Mouse (Mus musculus) lung, embryonic 14.5 days (tissue): ENCODE results near the gene Klhl2. TPM values are rescaled to one million over a fixed set of nuclear protein-coding genes. Genes with fewer than 3 reads are reported as not detected.

Experiments used
- ATAC-seq: fragments of 200-750 bp; cut with Nextera tagmentation; 2 replicates; pipeline ENCODE4 v1.8.0; 2017; ENCODE audit warnings: mild to moderate bottlenecking, moderate TSS enrichment, moderate library complexity; ENCODE audit not compliant: insufficient read depth
- DNase-seq: peaks from one replicate; pipeline ENCODE4 v3.0.0-alpha.2; 2015
- H3K27ac ChIP-seq: fragments of 300-500 bp; sonication (generic); 2 replicates; pipeline ENCODE4 v1.5.1; 2014; ENCODE audit warnings: low read depth, mild to moderate bottlenecking, moderate library complexity
- H3K27me3 ChIP-seq: fragments of 300-500 bp; sonication (generic); 2 replicates; pipeline ENCODE4 v1.6.1; 2014; ENCODE audit warnings: low read length, control low read depth; ENCODE audit not compliant: insufficient read depth
- H3K36me3 ChIP-seq: fragments of 300-500 bp; sonication (generic); 2 replicates; pipeline ENCODE4 v1.6.1; 2014; ENCODE audit warnings: control low read depth; ENCODE audit not compliant: insufficient read depth
- H3K4me1 ChIP-seq: fragments of 300-500 bp; sonication (generic); 2 replicates; pipeline ENCODE4 v1.6.1; 2014; ENCODE audit warnings: antibody characterized with exemption, control low read depth; ENCODE audit not compliant: insufficient read depth
- H3K4me2 ChIP-seq: fragments of 300-500 bp; sonication (generic); 2 replicates; pipeline ENCODE4 v1.6.1; 2014; ENCODE audit warnings: mild to moderate bottlenecking
- H3K4me3 ChIP-seq: fragments of 300-500 bp; sonication (generic); 2 replicates; pipeline ENCODE4 v1.5.1; 2014; ENCODE audit warnings: low read depth, low read length
- H3K9ac ChIP-seq: fragments of 300-500 bp; sonication (generic); 2 replicates; pipeline ENCODE4 v1.6.1; 2014
- H3K9me3 ChIP-seq: fragments of 300-500 bp; sonication (generic); 2 replicates; pipeline ENCODE4 v1.6.1; 2016; ENCODE audit warnings: low read depth, low read length, control low read depth
- CTCF ChIP-seq: IDR thresholded peaks from 2 replicates; pipeline ENCODE4 v1.5.1; 2016; ENCODE audit warnings: antibody characterized with exemption, low read depth
- WGBS: fragments of 180-500 bp; shearing (Covaris S2); extraction: QIAGEN DNeasy Blood & Tissue Kit; methylation state at CpG from one replicate; pipeline ENCODE4 v1.1.7; 2014; 5-methylcytosine and 5-hydroxymethylcytosine counted together
- polyA plus RNA-seq: library from polyadenylated mRNA; unstranded; fragments of >200 nt; fragmentation: Nextera tagmentation; extraction: Ambion mirVana; gene quantifications from 2 replicates; pipeline ENCODE4 v1.2.1, GENCODE M21; 2014

Klhl2 gene
- polyA plus RNA-seq, 1 experiment from 2014 or later: 16.9 TPM

DNA sequence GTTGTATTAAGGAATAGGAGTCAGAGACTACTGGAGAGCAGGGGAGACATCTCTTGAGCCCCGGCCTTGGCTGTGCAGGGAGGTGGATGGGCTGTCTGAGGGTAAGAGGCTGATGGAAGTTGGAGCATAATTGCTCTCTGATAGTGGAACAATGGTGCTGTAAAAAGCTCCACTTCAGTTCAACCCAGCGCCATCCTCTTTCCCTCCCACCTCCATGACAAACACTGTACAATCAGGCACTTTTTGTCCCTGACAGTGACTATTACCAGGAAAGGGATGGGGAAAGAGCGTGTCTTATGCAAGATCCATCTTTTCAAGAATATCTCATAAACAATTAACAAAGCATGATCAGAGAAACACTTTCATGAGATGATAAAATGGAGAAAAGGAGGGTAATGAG is 6.6 kb downstream of the Klhl2 start:
- no peak overlapping the region for H3K27ac ChIP-seq
- peaks cover 8% of the 10 kb centered on the region; the same call in 1 of the 2 replicates for H3K4me1 ChIP-seq
- no peaks in the 10 kb centered on the region for H3K36me3 ChIP-seq
- no peak overlapping the region for H3K9ac ChIP-seq
- H3K27me3 ChIP-seq: no peaks in the 10 kb centered on the region
- 71% methylated on average over 3 of the region's 3 CpGs for WGBS
- no peak overlapping the region for H3K4me3 ChIP-seq
- no peaks in the 10 kb centered on the region for H3K9me3 ChIP-seq
- ATAC-seq (no peak), DNase-seq (no peak)
- H3K4me2 ChIP-seq: no peak overlapping the region
- TF ChIP-seq CTCF: no peak

DNA sequence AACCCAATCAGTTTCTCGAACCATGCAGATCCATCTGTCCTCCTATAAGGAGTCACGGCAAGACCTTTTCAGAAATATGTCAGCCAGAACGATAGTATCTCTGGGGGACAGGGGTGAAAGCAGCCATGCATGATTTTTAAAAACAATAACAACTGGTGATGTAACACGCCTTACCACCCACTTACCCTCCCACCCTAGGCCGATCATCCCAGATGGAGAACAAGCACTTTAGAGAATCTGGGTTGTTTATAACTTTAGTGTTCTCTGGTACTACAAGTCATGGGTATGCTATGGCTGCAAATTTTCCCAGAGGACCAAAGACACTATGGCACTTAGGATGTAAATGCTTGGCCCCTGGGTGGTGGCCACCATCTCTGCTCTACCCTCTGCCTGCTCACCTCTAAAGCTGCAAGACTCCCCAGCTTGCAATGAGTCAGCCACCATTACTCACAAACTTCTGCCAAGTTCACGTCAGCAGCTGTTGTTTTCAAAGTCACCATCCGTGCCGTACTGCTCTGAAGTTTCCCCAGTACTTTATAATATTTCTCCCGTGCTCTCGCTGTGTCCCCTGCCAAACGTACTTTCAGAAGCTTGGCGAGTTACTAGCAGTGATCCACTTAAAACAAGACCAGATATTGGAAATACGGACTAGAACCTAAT is 7.9 kb downstream of the Klhl2 start:
- 56% methylated on average over 13 of the region's 13 CpGs for WGBS
- no peaks in the 10 kb centered on the region for H3K9me3 ChIP-seq
- H3K4me1 ChIP-seq: 0 out of 2 replicates have a peak, but pooled peaks cover 5% of the 10 kb centered on the region
- no peaks in the 10 kb centered on the region for H3K27me3 ChIP-seq
- peak; percentile 80 for DNase-seq
- H3K4me2 ChIP-seq: no peak overlapping the region
- no peak overlapping the region for H3K4me3 ChIP-seq
- no peaks in the 10 kb centered on the region for H3K36me3 ChIP-seq
- ATAC-seq: peak; percentile 61
- TF ChIP-seq CTCF: no peak
- no peak overlapping the region for H3K9ac ChIP-seq
- no peak overlapping the region for H3K27ac ChIP-seq

DNA sequence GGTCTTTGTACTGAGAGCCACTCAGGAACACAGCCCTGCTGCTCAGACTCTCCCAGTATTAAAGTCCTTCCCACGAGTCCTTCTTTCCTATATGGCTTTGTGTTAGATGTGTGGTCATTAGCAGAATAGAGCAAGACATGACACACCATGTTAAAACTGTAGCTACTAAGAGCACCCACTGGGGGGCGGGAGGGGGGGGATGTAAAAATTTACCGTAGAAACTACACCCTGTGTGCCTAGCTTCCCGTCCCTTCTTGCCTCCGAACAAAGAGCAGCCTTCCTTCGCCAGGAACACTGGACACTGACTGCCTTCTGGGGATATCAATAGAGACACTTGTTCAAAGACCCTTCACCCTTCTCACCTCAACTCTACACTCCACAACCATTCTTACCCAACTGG is 10.2 kb downstream of the Klhl2 start:
- Histone ChIP-seq H3K36me3 (no peaks in the 10 kb centered on the region), H3K9ac (no peak overlapping the region), H3K27me3 (no peaks in the 10 kb centered on the region), H3K4me3 (no peak overlapping the region), H3K4me1 (peaks cover 5% of the 10 kb centered on the region; the same call in 1 of the 2 replicates), H3K9me3 (no peaks in the 10 kb centered on the region), H3K4me2 (no peak overlapping the region), H3K27ac (no peak overlapping the region)
- no peak for TF ChIP-seq CTCF
- 66% methylated on average over 6 of the region's 6 CpGs for WGBS
- ATAC-seq: no peak
- no peak for DNase-seq

DNA sequence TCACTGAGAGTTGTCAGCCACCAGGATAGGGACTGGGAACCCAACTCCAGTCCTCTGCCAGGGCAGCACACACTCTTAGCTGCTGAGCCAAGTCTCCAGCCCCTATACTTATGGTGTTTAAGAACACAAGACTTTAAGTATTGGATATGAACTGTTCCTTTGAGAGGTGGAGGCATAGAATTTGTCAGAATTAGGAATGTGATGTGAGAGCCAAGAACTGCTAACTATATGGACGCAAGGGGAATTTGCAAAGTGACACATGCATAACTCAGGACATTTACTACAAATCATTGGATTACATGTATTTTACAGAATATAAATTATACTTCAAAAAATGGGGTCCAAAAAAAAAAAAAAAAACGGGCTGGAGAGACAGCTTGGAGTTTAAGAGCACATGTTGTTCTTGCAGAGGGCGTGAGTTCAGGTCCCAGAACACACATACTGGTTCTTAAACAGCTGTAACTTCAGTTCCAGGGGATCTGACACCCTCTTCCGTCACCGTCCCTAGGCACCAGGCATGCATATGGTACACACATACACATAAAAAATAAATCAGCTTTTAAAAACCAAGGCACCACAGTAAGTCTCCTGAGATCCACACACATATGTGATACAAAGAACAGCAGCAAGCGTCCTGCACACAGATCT is 14.2 kb downstream of the Klhl2 start:
- Histone ChIP-seq H3K27me3 (no peaks in the 10 kb centered on the region), H3K27ac (no peak overlapping the region), H3K4me1 (no peaks in the 10 kb centered on the region; the same call in 1 of the 2 replicates), H3K4me3 (no peak overlapping the region), H3K9me3 (no peaks in the 10 kb centered on the region), H3K36me3 (0 out of 2 replicates have a peak, but pooled peaks cover 6% of the 10 kb centered on the region), H3K4me2 (no peak overlapping the region), H3K9ac (no peak overlapping the region)
- DNase-seq (peak; percentile 32), ATAC-seq (peak; percentile 41; the same call in 1 of the 2 replicates)
- 53% methylated on average over 6 of the region's 6 CpGs for WGBS
- TF ChIP-seq CTCF: no peak

DNA sequence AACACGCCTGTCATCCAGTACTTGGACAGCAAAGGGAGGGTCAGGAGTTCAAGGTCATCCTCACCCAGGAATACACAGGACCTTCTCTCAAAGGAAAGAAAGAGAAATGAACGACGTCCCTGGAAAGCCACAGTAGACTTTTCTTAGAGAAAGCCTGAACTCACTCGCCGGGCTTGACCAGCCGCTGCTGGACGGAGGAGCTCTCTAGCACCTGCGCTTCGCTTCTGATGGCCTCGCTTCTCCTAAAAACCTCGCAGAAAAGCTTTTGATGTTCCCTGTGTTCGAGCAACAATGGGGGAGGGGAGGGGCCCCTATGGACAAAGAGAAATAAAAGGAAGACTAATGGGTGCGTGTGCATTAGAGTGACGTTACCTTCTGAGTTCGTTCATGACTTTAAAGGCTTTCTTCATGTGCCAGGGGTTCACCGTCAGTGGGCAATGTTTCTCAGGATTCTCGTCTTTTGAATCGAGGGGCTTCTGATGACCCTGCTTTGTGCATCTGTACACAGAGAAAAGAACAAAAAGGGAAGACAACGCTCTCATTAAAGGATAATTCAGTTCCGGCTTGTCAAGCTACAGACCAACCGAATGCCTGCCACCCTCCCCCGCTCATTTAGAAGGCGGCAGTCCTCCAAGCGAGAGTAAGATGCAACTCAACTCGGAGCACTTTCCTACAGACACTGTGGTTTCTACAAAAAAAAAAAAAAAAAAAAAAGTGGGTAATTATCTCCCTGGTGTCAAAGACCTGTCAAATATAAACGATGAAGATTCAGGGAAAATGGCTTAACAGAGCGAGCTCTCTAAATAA is 15.5 kb downstream of the Klhl2 start:
- Histone ChIP-seq H3K9me3 (no peaks in the 10 kb centered on the region), H3K4me2 (no peak overlapping the region), H3K9ac (no peak overlapping the region), H3K4me3 (no peak overlapping the region), H3K36me3 (0 out of 2 replicates have a peak, but pooled peaks cover 6% of the 10 kb centered on the region), H3K4me1 (no peaks in the 10 kb centered on the region; the same call in 1 of the 2 replicates), H3K27me3 (no peaks in the 10 kb centered on the region), H3K27ac (no peak overlapping the region)
- DNase-seq (no peak), ATAC-seq (no peak)
- TF ChIP-seq CTCF: no peak
- 63% methylated on average over 27 of the region's 27 CpGs for WGBS

DNA sequence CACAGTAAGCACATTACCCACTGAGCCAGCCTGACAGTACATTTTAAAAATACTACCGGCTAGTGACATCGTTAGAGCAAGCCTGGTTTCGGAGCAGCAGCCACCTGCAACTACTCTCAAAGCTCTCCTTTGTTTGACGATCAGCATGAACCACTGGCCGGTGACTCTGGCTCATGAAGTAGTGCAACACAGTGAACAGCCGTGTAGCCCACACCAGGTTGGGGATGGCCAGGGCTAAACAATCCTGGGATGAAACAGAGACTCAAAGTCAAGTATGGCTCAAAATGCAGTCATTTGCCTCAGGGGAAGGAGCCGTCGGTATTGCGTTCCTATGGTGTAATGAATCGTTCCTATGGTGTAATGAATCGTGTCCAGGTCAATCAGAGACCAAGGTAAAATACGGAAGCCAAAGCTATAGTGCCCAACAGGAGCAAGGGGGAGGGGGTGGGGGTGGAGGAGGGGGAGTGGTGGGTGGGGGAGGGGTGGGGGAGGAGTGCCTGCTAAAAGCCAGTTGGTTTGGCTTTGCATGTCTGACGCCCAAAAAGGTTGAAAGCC is 17.2 kb downstream of the Klhl2 start:
- H3K27ac ChIP-seq: no peak overlapping the region
- DNase-seq: no peak
- TF ChIP-seq CTCF: no peak

More for the DNA sequence above, 17.2 kb downstream of the Klhl2 start:
- 85% methylated on average over 13 of the region's 13 CpGs for WGBS
- H3K36me3 ChIP-seq: peaks cover 10% of the 10 kb centered on the region; the same call in 1 of the 2 replicates
- H3K4me2 ChIP-seq: no peak overlapping the region
- ATAC-seq: no peak
- no peaks in the 10 kb centered on the region; the same call in 1 of the 2 replicates for H3K4me1 ChIP-seq
- H3K9ac ChIP-seq: no peak overlapping the region
- H3K9me3 ChIP-seq: no peaks in the 10 kb centered on the region
- H3K27me3 ChIP-seq: no peaks in the 10 kb centered on the region
- no peak overlapping the region for H3K4me3 ChIP-seq
